Mouse (Mus musculus): ENCODE measurements around the gene Fam120a. TPM values are rescaled to one million over a fixed set of nuclear protein-coding genes. Genes with fewer than 3 reads are reported as not detected.

The Fam120a gene
- total and polyA plus RNA-seq, 2 experiments from 2014 or later = 9.5 to 58.3 TPM

GRCm38 (mm10) chr13:48919756-48920415, 47.9 kb downstream of the Fam120a start:
- no peak for TF ChIP-seq CTCF (IDR thresholded peaks at IDR 0.05)
- ATAC-seq (ENCODE audit: low FRiP score) = no peak
- no peak overlapping the region for H3K4me3 ChIP-seq (ENCODE audit: low read depth, low read length)
- peaks cover 31% of the 10 kb centered on the region for H3K36me3 ChIP-seq (ENCODE audit: insufficient read depth, low read length)
- no peak overlapping the region for H3K4me2 ChIP-seq (ENCODE audit: low read depth, low read length, poor library complexity, severe bottlenecking)
- no peak for DNase-seq (ENCODE audit: low spot score)
- no peak overlapping the region for H3K27ac ChIP-seq (ENCODE audit: low read depth, low read length)
- WGBS = 91% methylated on average over 7 of the region's 7 CpGs
- no peak overlapping the region for H3K9ac ChIP-seq (replicated peaks; ENCODE audit: low read length, poor library complexity, severe bottlenecking)
- no peaks in the 10 kb centered on the region for H3K4me1 ChIP-seq (ENCODE audit: insufficient read depth, low read length)
- no peaks in the 10 kb centered on the region for H3K27me3 ChIP-seq (ENCODE audit: insufficient read depth, low read length)
- H3K9me3 ChIP-seq (ENCODE audit: low read length) = no peaks in the 10 kb centered on the region

GRCm38 (mm10) chr13:48917113-48917599, 50.7 kb downstream of the Fam120a start:
- Histone ChIP-seq H3K27me3 (ENCODE audit: insufficient read depth, low read length) (no peaks in the 10 kb centered on the region), H3K4me2 (ENCODE audit: low read depth, low read length, poor library complexity, severe bottlenecking) (no peak overlapping the region), H3K9ac (replicated peaks; ENCODE audit: low read length, poor library complexity, severe bottlenecking) (no peak overlapping the region), H3K36me3 (ENCODE audit: insufficient read depth, low read length) (peaks cover 33% of the 10 kb centered on the region), H3K9me3 (ENCODE audit: low read length) (no peaks in the 10 kb centered on the region), H3K27ac (ENCODE audit: low read depth, low read length) (no peak overlapping the region), H3K4me1 (ENCODE audit: insufficient read depth, low read length) (no peaks in the 10 kb centered on the region), H3K4me3 (ENCODE audit: low read depth, low read length) (no peak overlapping the region)
- no peak for TF ChIP-seq CTCF (IDR thresholded peaks at IDR 0.05)
- ATAC-seq (ENCODE audit: low FRiP score) = no peak
- 97% methylated on average over 3 of the region's 3 CpGs for WGBS
- DNase-seq (ENCODE audit: low spot score) = no peak

- ATAC-seq (ENCODE audit: low FRiP score) (no peak), DNase-seq (ENCODE audit: low spot score) (peak; percentile 24)
- TF ChIP-seq CTCF (IDR thresholded peaks at IDR 0.05) = no peak
- H3K4me3 ChIP-seq (ENCODE audit: low read depth, low read length) = no peak overlapping the region
- no peak overlapping the region for H3K4me2 ChIP-seq (ENCODE audit: low read depth, low read length, poor library complexity, severe bottlenecking)
- no peaks in the 10 kb centered on the region for H3K4me1 ChIP-seq (ENCODE audit: insufficient read depth, low read length)
- H3K9ac ChIP-seq (replicated peaks; ENCODE audit: low read length, poor library complexity, severe bottlenecking) = no peak overlapping the region
- no peak overlapping the region for H3K27ac ChIP-seq (ENCODE audit: low read depth, low read length)
- WGBS = 78% methylated on average over 1 of the region's 1 CpGs
- peaks cover 26% of the 10 kb centered on the region for H3K36me3 ChIP-seq (ENCODE audit: insufficient read depth, low read length)
- no peaks in the 10 kb centered on the region for H3K27me3 ChIP-seq (ENCODE audit: insufficient read depth, low read length)
- no peaks in the 10 kb centered on the region for H3K9me3 ChIP-seq (ENCODE audit: low read length)
Observed at GRCm38 (mm10) chr13:48913680-48914079, 54.1 kb downstream of the Fam120a start.

- ATAC-seq (ENCODE audit: low FRiP score) (no peak), DNase-seq (ENCODE audit: low spot score) (no peak)
- TF ChIP-seq CTCF (IDR thresholded peaks at IDR 0.05) = no peak
- Histone ChIP-seq H3K4me2 (ENCODE audit: low read depth, low read length, poor library complexity, severe bottlenecking) (no peak overlapping the region), H3K27me3 (ENCODE audit: insufficient read depth, low read length) (no peaks in the 10 kb centered on the region), H3K4me3 (ENCODE audit: low read depth, low read length) (no peak overlapping the region), H3K36me3 (ENCODE audit: insufficient read depth, low read length) (peaks cover 32% of the 10 kb centered on the region), H3K27ac (ENCODE audit: low read depth, low read length) (no peak overlapping the region), H3K9me3 (ENCODE audit: low read length) (no peaks in the 10 kb centered on the region), H3K9ac (replicated peaks; ENCODE audit: low read length, poor library complexity, severe bottlenecking) (no peak overlapping the region), H3K4me1 (ENCODE audit: insufficient read depth, low read length) (no peaks in the 10 kb centered on the region)
- WGBS = 84% methylated on average over 3 of the region's 3 CpGs
Observed at GRCm38 (mm10) chr13:48913141-48913540, 54.7 kb downstream of the Fam120a start.

- H3K27me3 ChIP-seq (ENCODE audit: insufficient read depth, low read length) = no peaks in the 10 kb centered on the region
- peaks cover 34% of the 10 kb centered on the region for H3K36me3 ChIP-seq (ENCODE audit: insufficient read depth, low read length)
- DNase-seq (ENCODE audit: low spot score) (no peak), ATAC-seq (ENCODE audit: low FRiP score) (no peak)
- no peak overlapping the region for H3K4me2 ChIP-seq (ENCODE audit: low read depth, low read length, poor library complexity, severe bottlenecking)
- TF ChIP-seq CTCF (IDR thresholded peaks at IDR 0.05) = no peak
- no peak overlapping the region for H3K4me3 ChIP-seq (ENCODE audit: low read depth, low read length)
- H3K27ac ChIP-seq (ENCODE audit: low read depth, low read length) = no peak overlapping the region
- H3K9ac ChIP-seq (replicated peaks; ENCODE audit: low read length, poor library complexity, severe bottlenecking) = no peak overlapping the region
- WGBS = 87% methylated on average over 7 of the region's 7 CpGs
- no peaks in the 10 kb centered on the region for H3K4me1 ChIP-seq (ENCODE audit: insufficient read depth, low read length)
- H3K9me3 ChIP-seq (ENCODE audit: low read length) = no peaks in the 10 kb centered on the region
Observed at GRCm38 (mm10) chr13:48911426-48911825, 56.4 kb downstream of the Fam120a start.

- no peak overlapping the region for H3K4me3 ChIP-seq (ENCODE audit: low read depth, low read length)
- ATAC-seq (ENCODE audit: low FRiP score) = no peak
- no peaks in the 10 kb centered on the region for H3K27me3 ChIP-seq (ENCODE audit: insufficient read depth, low read length)
- WGBS = 85% methylated on average over 2 of the region's 2 CpGs
- no peak for TF ChIP-seq CTCF (IDR thresholded peaks at IDR 0.05)
- H3K9me3 ChIP-seq (ENCODE audit: low read length) = no peaks in the 10 kb centered on the region
- H3K4me2 ChIP-seq (ENCODE audit: low read depth, low read length, poor library complexity, severe bottlenecking) = no peak overlapping the region
- H3K27ac ChIP-seq (ENCODE audit: low read depth, low read length) = no peak overlapping the region
- H3K4me1 ChIP-seq (ENCODE audit: insufficient read depth, low read length) = no peaks in the 10 kb centered on the region
- peaks cover 43% of the 10 kb centered on the region for H3K36me3 ChIP-seq (ENCODE audit: insufficient read depth, low read length)
- DNase-seq (ENCODE audit: low spot score) = no peak
- H3K9ac ChIP-seq (replicated peaks; ENCODE audit: low read length, poor library complexity, severe bottlenecking) = no peak overlapping the region
Observed at GRCm38 (mm10) chr13:48905458-48905857, 62.4 kb downstream of the Fam120a start.

Data from midbrain, postnatal 0 days (tissue).